Mouse (Mus musculus) bone marrow, adult 2 months (tissue): Measurements from ENCODE around the gene Scn4a.
A peak's percentile ranks its signal among the peaks of the same experiment; 100 is the strongest.

Experiments used
- CTCF ChIP-seq: fragments of 200-500 bp; IDR thresholded peaks from 2 replicates; pipeline ENCODE4 v1.5.1; 2011; ENCODE audit warnings: low read length, control low read depth; ENCODE audit not compliant: control insufficient read depth, insufficient read depth
- POLR2A ChIP-seq: fragments of 200-500 bp; IDR thresholded peaks from 2 replicates; pipeline ENCODE4 v1.6.1; 2011; ENCODE audit warnings: low read depth, mild to moderate bottlenecking, control low read depth, low read length, borderline replicate concordance; ENCODE audit not compliant: control insufficient read depth

DNA sequence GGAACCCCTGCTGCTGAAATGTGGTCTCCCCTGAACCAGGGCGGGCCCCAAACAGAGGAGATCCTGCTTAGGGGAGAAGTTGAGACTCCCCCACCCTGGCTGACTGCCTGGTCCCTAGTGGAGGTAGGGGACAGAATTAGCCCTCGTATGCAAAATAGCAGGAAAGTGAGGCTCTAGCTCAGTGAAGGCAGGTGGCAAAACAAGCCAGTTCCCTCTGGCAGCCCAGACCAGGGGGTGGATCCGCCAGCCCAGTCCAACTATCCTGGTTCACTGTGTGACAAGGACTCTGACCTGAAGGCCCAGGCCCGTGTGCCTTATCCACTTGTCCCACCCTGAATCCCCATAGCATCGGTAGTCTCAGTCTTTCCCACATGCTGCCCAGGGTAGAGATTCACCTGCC is 43.0 kb downstream of the Scn4a start:
- no peak for TF ChIP-seq CTCF
- peak; percentile 77; the same call in 1 of the 2 replicates for TF ChIP-seq POLR2A
